Mouse (Mus musculus) embryonic fibroblast, embryonic 13.5 days (primary cell): ENCODE results near the gene 2700049A03Rik.

Experiments used
- CTCF ChIP-seq: IDR thresholded peaks from 2 replicates; pipeline ENCODE4 v1.5.1; 2011; ENCODE audit warnings: mild to moderate bottlenecking, control low read depth, low read length, moderate library complexity, borderline replicate concordance; ENCODE audit not compliant: insufficient read depth
- POLR2A ChIP-seq: IDR thresholded peaks from 2 replicates; pipeline ENCODE4 v1.6.1; 2011; ENCODE audit warnings: low read depth, mild to moderate bottlenecking, control low read depth, low read length, moderate library complexity

DNA sequence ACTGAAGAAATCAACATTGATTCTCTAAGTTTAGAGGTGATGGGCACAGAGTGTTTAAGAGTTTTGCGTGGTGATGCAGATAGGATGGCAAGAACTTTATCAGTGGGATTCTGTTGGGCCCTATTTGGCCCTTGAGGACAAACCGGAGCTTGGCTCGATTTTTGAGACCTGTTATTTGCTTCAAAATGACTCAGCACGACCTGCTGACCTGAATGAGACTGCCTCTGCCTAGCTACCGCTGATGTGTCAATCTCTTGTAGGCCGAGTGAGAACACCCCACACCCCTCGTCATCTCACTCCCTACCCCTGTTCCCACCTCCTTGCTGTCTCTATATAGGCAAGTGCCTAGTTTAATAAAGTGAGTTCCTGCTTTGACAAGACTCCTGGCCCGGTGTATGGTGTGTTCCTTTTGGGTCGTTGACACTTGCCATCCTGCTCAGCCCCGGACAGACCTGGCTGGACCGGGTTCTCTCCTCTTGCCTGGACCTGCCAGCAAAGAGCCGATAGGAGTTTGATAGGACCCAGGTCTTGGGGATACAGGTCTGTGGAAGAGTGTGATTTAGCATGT is 144.6 kb downstream of the 2700049A03Rik start:
- no peak for TF ChIP-seq CTCF
- TF ChIP-seq POLR2A, result no peak
